Mouse (Mus musculus): ENCODE results near the gene Crlf1. TPM values are rescaled to one million over a fixed set of nuclear protein-coding genes. Genes with fewer than 3 reads are reported as not detected.

Crlf1 gene
- total and polyA plus RNA-seq, 3 experiments: 3.8 to 26.6 TPM; not detected in 1

- TF ChIP-seq SIN3A (IDR thresholded peaks at IDR 0.05; ENCODE audit: low read length) (peak; percentile 64; the same call in 1 of the 2 replicates), MXI1 (IDR thresholded peaks at IDR 0.05; ENCODE audit: low read depth, low read length) (peak; percentile 55; the same call in 1 of the 2 replicates), CHD1 (IDR thresholded peaks at IDR 0.05; ENCODE audit: low read depth, low read length) (no peak), ELF1 (IDR thresholded peaks at IDR 0.05; ENCODE audit: low read depth, low read length) (no peak)
Measured at GRCm38 (mm10) chr8:70476333-70477268, 16.4 kb upstream of the Crlf1 start, which contains the start of gene Klhl26 (continued).

- peaks cover 0 to 8% of the 10 kb centered on the region in 2 experiments; a peak in 2 of 4 replicates for H3K36me3 ChIP-seq (ENCODE audit: control insufficient read depth in 1 of 2, insufficient read depth in 2 of 2, low read length in 2 of 2)
- no peaks in the 10 kb centered on the region for H3K9me3 ChIP-seq (replicated peaks; ENCODE audit: insufficient read depth, low read length)
- peak overlapping the region; percentile 18 for H3K9ac ChIP-seq (ENCODE audit: control insufficient read depth, low read depth, low read length, poor library complexity, severe bottlenecking)
- peaks cover 10% of the 10 kb centered on the region for H3K79me2 ChIP-seq (ENCODE audit: control insufficient read depth, insufficient read depth, low read length, poor library complexity)
- peak overlapping the region; percentile 34 for H3K27ac ChIP-seq (ENCODE audit: control insufficient read depth, low read depth, low read length)
- TF ChIP-seq CHD1 (IDR thresholded peaks at IDR 0.05; ENCODE audit: low read depth, low read length) (0 out of 2 replicates have a peak, but pooled peaks have one; percentile 25), ZNF384 (IDR thresholded peaks at IDR 0.05; ENCODE audit: low read depth, low read length) (no peak), POLR2A (IDR thresholded peaks at IDR 0.05; ENCODE audit: control insufficient read depth in 1 of 2, insufficient read depth in 1 of 2, low read depth in 1 of 2, low read length in 2 of 2, poor library complexity in 1 of 2) (peak in 1 of 2 experiments; percentile 61; a peak in 3 of 4 replicates), ZKSCAN1 (IDR thresholded peaks at IDR 0.05; ENCODE audit: low read depth, low read length) (no peak), E2F4 (IDR thresholded peaks at IDR 0.05; ENCODE audit: borderline replicate concordance, low read depth, low read length) (no peak), ETS1 (IDR thresholded peaks at IDR 0.05; ENCODE audit: low read depth, low read length) (0 out of 2 replicates have a peak, but pooled peaks have one; percentile 10), NELFE (IDR thresholded peaks at IDR 0.05; ENCODE audit: low read depth, low read length) (peak; percentile 61), CHD2 (IDR thresholded peaks at IDR 0.05; ENCODE audit: low read length) (no peak), EP300 (IDR thresholded peaks at IDR 0.05; ENCODE audit: low read depth in 1 of 2, low read length in 2 of 2) (no peak), ZMIZ1 (IDR thresholded peaks at IDR 0.05; ENCODE audit: low read depth, low read length) (peak; percentile 77), MYB (IDR thresholded peaks at IDR 0.05; ENCODE audit: low read depth, low read length) (no peak), BHLHE40 (IDR thresholded peaks at IDR 0.05; ENCODE audit: borderline replicate concordance, low read depth, low read length) (no peak), RAD21 (IDR thresholded peaks at IDR 0.05; ENCODE audit: low read depth, low read length) (no peak), ZC3H11A (IDR thresholded peaks at IDR 0.05; ENCODE audit: low read depth, low read length) (no peak), TBP (IDR thresholded peaks at IDR 0.05; ENCODE audit: low read depth, low read length) (0 out of 2 replicates have a peak, but pooled peaks have one; percentile 5), KAT2A (conservative IDR thresholded peaks at IDR 0.05; ENCODE audit: low read depth, low read length) (no peak; the same call in 1 of the 2 replicates), MAFK (IDR thresholded peaks at IDR 0.05; ENCODE audit: borderline replicate concordance, low read depth, low read length) (no peak), GATA1 (IDR thresholded peaks at IDR 0.05; ENCODE audit: low read depth, low read length) (no peak), ELF1 (IDR thresholded peaks at IDR 0.05; ENCODE audit: low read depth, low read length) (no peak), GABPA (IDR thresholded peaks at IDR 0.05; ENCODE audit: low read depth, low read length) (no peak), MYC (IDR thresholded peaks at IDR 0.05; ENCODE audit: low read depth, low read length) (0 out of 2 replicates have a peak, but pooled peaks have one; percentile 15), MEF2A (IDR thresholded peaks at IDR 0.05; ENCODE audit: extremely low read depth, insufficient replicate concordance, low read depth, low read length, poor library complexity, severe bottlenecking) (no peak), JUND (IDR thresholded peaks at IDR 0.05; ENCODE audit: low read depth, low read length) (no peak), TCF12 (IDR thresholded peaks at IDR 0.05; ENCODE audit: low read depth, low read length) (no peak), MXI1 (IDR thresholded peaks at IDR 0.05; ENCODE audit: low read depth, low read length) (peak; percentile 57), CTCF (IDR thresholded peaks at IDR 0.05 in 2 of 3, conservative IDR thresholded peaks at IDR 0.05 in 1 of 3; ENCODE audit: control insufficient read depth in 1 of 3, insufficient read depth in 1 of 3, low read depth in 2 of 3, low read length in 3 of 3, poor library complexity in 1 of 3, severe bottlenecking in 1 of 3) (no peak), UBTF (IDR thresholded peaks at IDR 0.05; ENCODE audit: borderline replicate concordance, insufficient read depth, low read depth, low read length) (no peak), HCFC1 (IDR thresholded peaks at IDR 0.05; ENCODE audit: low read depth, low read length) (no peak), POLR2AphosphoS2 (IDR thresholded peaks at IDR 0.05; ENCODE audit: low read length) (no peak)
- H3K27me3 ChIP-seq (ENCODE audit: control insufficient read depth in 1 of 2, insufficient read depth in 2 of 2, low read length in 2 of 2): peaks cover 2 to 8% of the 10 kb centered on the region in 2 experiments; a peak in 2 of 4 replicates
- peak; percentile 94 for DNase-seq (ENCODE audit: low read depth, low spot score)
- peaks cover 4 to 19% of the 10 kb centered on the region in 2 experiments for H3K4me1 ChIP-seq (ENCODE audit: control insufficient read depth in 1 of 2, insufficient read depth in 2 of 2, low read length in 2 of 2)
- peak overlapping the region; percentile 60 to 80 for H3K4me3 ChIP-seq (ENCODE audit: control insufficient read depth in 1 of 2, insufficient read depth in 1 of 2, low read depth in 2 of 2, low read length in 2 of 2)
Measured at GRCm38 (mm10) chr8:70477269-70477982, 15.5 kb upstream of the Crlf1 start.

Measured in MEL (cell line).